Mouse (Mus musculus): Measurements from ENCODE around the gene 4933400A11Rik. TPM values are rescaled to one million over a fixed set of nuclear protein-coding genes. Genes with fewer than 3 reads are reported as not detected.
A peak's percentile ranks its signal among the peaks of the same experiment; 100 is the strongest.

The 4933400A11Rik gene
- polyA plus RNA-seq, 1 experiment from 2014 or later: not detected

DNA sequence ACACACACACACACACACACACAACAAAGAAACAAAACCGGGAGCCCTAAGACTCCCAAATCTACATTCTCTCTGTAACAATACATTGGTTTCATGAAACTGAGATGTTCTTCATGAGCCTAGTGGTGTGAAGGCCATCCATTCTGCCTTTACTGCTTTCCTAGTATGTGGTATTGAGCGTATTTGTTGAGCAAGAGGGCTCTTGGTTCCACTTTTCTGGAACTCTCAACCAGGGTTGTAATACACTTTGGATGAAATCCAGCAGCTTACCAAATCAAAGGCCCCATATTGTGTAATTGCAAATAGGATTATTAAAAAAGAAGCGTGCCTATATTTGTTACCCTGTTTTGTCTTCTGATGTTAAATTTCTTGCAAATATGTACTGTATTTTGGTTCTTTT, 28.3 kb upstream of the 4933400A11Rik start:
- H3K4me3 ChIP-seq (ENCODE audit: low read depth, low read length): no peak overlapping the region
- 58% methylated on average over 3 of the region's 3 CpGs for WGBS
- H3K27me3 ChIP-seq (replicated peaks; ENCODE audit: insufficient read depth, low read length): no peaks in the 10 kb centered on the region
- H3K9ac ChIP-seq (replicated peaks; ENCODE audit: low read depth): no peak overlapping the region
- no peaks in the 10 kb centered on the region for H3K36me3 ChIP-seq (ENCODE audit: insufficient read depth, low read length)
- peak; percentile 46 for DNase-seq (ENCODE audit: low spot score)
- no peak for ATAC-seq
- H3K4me1 ChIP-seq (ENCODE audit: insufficient read depth, low read depth, low read length): no peaks in the 10 kb centered on the region
- TF ChIP-seq EP300 (IDR thresholded peaks at IDR 0.05) (no peak), CTCF (IDR thresholded peaks at IDR 0.05) (no peak)
- H3K27ac ChIP-seq (ENCODE audit: low read length): no peak overlapping the region
- no peak overlapping the region for H3K4me2 ChIP-seq (replicated peaks; ENCODE audit: low read depth, low read length)
- H3K9me3 ChIP-seq (ENCODE audit: low read length): no peaks in the 10 kb centered on the region

DNA sequence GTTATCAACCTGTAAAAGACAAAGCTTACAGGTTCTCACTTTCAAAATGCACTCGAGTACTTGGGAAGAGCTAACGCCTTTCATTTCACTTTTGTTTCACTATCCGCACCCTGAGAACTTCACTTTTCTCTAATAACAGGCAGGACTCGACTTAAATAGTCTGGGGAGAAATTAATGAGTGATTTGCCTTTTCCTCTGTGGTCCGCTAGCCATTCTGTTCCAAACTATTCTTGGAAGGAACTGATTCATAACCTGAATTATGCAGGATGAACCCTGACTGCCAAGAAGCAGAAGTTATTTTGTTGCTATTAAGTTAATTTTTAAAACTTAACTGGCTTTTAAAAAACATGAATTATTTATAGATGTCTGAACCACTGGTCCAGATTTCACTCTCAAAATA, 26.4 kb upstream of the 4933400A11Rik start:
- no peak overlapping the region for H3K27ac ChIP-seq (ENCODE audit: low read length)
- ATAC-seq (no peak), DNase-seq (ENCODE audit: low spot score) (no peak)
- H3K4me1 ChIP-seq (ENCODE audit: insufficient read depth, low read depth, low read length): no peaks in the 10 kb centered on the region
- TF ChIP-seq EP300 (IDR thresholded peaks at IDR 0.05): no peak
- TF ChIP-seq CTCF (IDR thresholded peaks at IDR 0.05): no peak
- H3K27me3 ChIP-seq (replicated peaks; ENCODE audit: insufficient read depth, low read length): no peaks in the 10 kb centered on the region
- H3K36me3 ChIP-seq (ENCODE audit: insufficient read depth, low read length): no peaks in the 10 kb centered on the region
- H3K9me3 ChIP-seq (ENCODE audit: low read length): no peaks in the 10 kb centered on the region
- H3K9ac ChIP-seq (replicated peaks; ENCODE audit: low read depth): no peak overlapping the region
- 46% methylated on average over 5 of the region's 5 CpGs for WGBS
- H3K4me3 ChIP-seq (ENCODE audit: low read depth, low read length): no peak overlapping the region
- H3K4me2 ChIP-seq (replicated peaks; ENCODE audit: low read depth, low read length): no peak overlapping the region

DNA sequence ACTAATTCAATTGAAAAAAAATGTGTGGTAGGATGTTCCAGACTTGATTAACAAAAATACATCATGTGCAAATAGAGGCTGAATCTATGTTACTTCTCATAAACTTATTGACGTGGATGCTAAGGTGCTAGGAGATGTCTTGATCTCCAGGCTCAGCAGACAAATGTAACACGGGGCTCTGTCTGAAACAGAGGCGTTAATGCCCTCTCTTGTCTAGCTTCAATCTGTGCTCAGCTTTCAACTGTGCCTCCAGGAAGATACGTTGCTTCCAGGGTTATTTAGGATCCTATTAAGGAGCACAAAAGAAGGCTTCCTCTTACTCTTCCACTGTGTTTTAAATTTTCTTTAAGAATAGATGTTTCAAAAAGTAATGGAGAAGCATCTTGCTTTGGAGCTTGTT, 20.8 kb upstream of the 4933400A11Rik start:
- no peak overlapping the region for H3K4me3 ChIP-seq (ENCODE audit: low read depth, low read length)
- ATAC-seq (no peak), DNase-seq (ENCODE audit: low spot score) (no peak)
- TF ChIP-seq CTCF (IDR thresholded peaks at IDR 0.05): no peak
- H3K36me3 ChIP-seq (ENCODE audit: insufficient read depth, low read length): no peaks in the 10 kb centered on the region
- no peak overlapping the region for H3K27ac ChIP-seq (ENCODE audit: low read length)
- no peaks in the 10 kb centered on the region for H3K27me3 ChIP-seq (replicated peaks; ENCODE audit: insufficient read depth, low read length)
- H3K9ac ChIP-seq (replicated peaks; ENCODE audit: low read depth): no peak overlapping the region
- no peak overlapping the region for H3K4me2 ChIP-seq (replicated peaks; ENCODE audit: low read depth, low read length)
- H3K4me1 ChIP-seq (ENCODE audit: insufficient read depth, low read depth, low read length): no peaks in the 10 kb centered on the region
- 52% methylated on average over 4 of the region's 4 CpGs for WGBS
- no peaks in the 10 kb centered on the region for H3K9me3 ChIP-seq (ENCODE audit: low read length)

DNA sequence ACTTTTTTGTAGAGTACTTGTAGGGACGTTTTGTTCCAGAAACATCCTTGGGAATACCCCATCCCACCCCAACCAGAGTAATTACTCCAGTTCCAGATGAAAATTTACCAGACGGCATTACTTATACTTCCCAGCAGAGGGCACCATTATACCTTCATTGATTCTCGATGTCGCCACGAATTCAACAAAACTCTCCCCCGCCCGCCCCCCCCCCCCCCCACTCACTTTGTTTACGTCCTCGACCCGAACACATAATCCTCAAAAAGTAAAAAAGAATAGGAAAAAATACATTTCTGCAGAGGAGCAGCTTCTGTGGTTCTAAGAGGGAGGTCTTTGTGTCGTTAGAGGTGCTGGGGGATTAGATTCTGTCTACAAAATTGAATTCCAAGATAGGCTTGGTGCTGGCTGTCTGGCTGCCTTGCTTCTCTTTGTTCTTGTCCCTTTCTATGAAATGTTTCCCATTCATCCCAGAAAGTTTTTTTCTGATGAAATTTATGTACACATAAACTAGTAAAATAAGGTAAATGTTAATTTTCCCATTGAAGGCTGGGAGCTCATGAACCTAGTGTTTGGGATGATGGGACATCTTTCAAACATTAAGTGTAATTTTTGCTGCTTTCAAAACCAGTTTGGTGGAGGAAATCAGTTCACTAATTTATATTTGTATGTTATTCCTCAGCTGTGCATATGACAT, 19.7 kb upstream of the 4933400A11Rik start:
- no peaks in the 10 kb centered on the region for H3K4me1 ChIP-seq (ENCODE audit: insufficient read depth, low read depth, low read length)
- H3K4me3 ChIP-seq (ENCODE audit: low read depth, low read length): no peak overlapping the region
- no peaks in the 10 kb centered on the region for H3K27me3 ChIP-seq (replicated peaks; ENCODE audit: insufficient read depth, low read length)
- TF ChIP-seq EP300 (IDR thresholded peaks at IDR 0.05) (no peak), CTCF (IDR thresholded peaks at IDR 0.05) (peak; percentile 53)
- 6% methylated on average over 11 of the region's 11 CpGs for WGBS
- H3K9ac ChIP-seq (replicated peaks; ENCODE audit: low read depth): no peak overlapping the region
- H3K27ac ChIP-seq (ENCODE audit: low read length): no peak overlapping the region
- ATAC-seq: no peak
- no peaks in the 10 kb centered on the region for H3K9me3 ChIP-seq (ENCODE audit: low read length)
- peak; percentile 45 for DNase-seq (ENCODE audit: low spot score)
- H3K4me2 ChIP-seq (replicated peaks; ENCODE audit: low read depth, low read length): no peak overlapping the region
- no peaks in the 10 kb centered on the region for H3K36me3 ChIP-seq (ENCODE audit: insufficient read depth, low read length)

DNA sequence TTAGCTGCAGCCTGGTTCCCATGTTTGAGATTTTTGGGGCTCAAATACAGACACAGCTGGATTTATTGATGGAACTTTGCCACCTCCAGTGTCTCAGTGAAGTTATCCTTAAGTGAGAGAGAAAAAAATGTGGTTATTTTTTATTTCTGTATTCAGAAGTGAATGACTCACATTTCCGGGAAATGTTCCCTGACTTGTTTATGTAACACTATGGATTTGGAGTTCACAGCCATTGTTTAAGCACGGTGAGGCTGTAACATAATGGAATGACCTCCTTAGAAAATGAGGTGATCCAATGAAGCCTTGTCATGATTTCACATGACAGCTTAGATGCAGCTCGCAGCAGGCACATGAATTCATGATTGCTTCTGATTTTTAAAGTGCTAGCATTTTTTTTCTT, 17.7 kb upstream of the 4933400A11Rik start:
- Histone ChIP-seq H3K4me2 (replicated peaks; ENCODE audit: low read depth, low read length) (no peak overlapping the region), H3K36me3 (ENCODE audit: insufficient read depth, low read length) (no peaks in the 10 kb centered on the region), H3K4me3 (ENCODE audit: low read depth, low read length) (no peak overlapping the region), H3K9me3 (ENCODE audit: low read length) (no peaks in the 10 kb centered on the region), H3K27ac (ENCODE audit: low read length) (no peak overlapping the region), H3K27me3 (replicated peaks; ENCODE audit: insufficient read depth, low read length) (no peaks in the 10 kb centered on the region), H3K4me1 (ENCODE audit: insufficient read depth, low read depth, low read length) (no peaks in the 10 kb centered on the region), H3K9ac (replicated peaks; ENCODE audit: low read depth) (no peak overlapping the region)
- DNase-seq (ENCODE audit: low spot score): peak; percentile 40
- WGBS: 40% methylated on average over 3 of the region's 3 CpGs
- ATAC-seq: no peak
- TF ChIP-seq CTCF (IDR thresholded peaks at IDR 0.05): no peak
- TF ChIP-seq EP300 (IDR thresholded peaks at IDR 0.05): peak; percentile 60

DNA sequence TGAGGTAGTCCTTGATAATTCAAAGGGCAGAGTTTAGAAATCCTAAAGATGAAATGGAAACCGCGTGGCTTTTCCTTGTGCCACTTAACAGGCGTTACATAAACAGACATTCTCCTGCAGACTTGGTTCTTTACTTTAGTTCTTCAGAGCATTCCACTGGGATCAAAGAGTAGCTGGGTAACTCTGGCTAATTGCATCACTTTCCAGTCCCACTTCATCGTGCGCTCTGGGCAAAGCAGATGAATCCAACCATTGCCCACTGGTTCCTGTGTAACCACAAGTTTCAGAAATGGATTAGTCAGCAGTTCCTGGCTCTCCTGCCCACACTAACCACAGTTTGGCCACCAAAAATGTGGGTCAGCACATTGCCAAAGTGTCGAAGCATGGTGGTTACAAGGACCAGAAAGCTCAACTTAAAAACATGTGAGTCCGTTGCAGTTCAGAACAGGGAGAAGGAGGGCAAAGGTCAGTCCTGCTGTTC, 15.4 kb upstream of the 4933400A11Rik start:
- H3K4me3 ChIP-seq (ENCODE audit: low read depth, low read length): no peak overlapping the region
- H3K4me2 ChIP-seq (replicated peaks; ENCODE audit: low read depth, low read length): no peak overlapping the region
- TF ChIP-seq CTCF (IDR thresholded peaks at IDR 0.05) (no peak), EP300 (IDR thresholded peaks at IDR 0.05) (no peak)
- H3K27ac ChIP-seq (ENCODE audit: low read length): no peak overlapping the region
- WGBS: 43% methylated on average over 7 of the region's 7 CpGs
- no peaks in the 10 kb centered on the region for H3K4me1 ChIP-seq (ENCODE audit: insufficient read depth, low read depth, low read length)
- no peak overlapping the region for H3K9ac ChIP-seq (replicated peaks; ENCODE audit: low read depth)
- H3K36me3 ChIP-seq (ENCODE audit: insufficient read depth, low read length): no peaks in the 10 kb centered on the region
- peak; percentile 63 for DNase-seq (ENCODE audit: low spot score)
- no peaks in the 10 kb centered on the region for H3K27me3 ChIP-seq (replicated peaks; ENCODE audit: insufficient read depth, low read length)
- H3K9me3 ChIP-seq (ENCODE audit: low read length): no peaks in the 10 kb centered on the region
- peak; percentile 65 for ATAC-seq
